19 mouse cellular contexts compared by ENCODE assay signal in the genomic region with DNA sequence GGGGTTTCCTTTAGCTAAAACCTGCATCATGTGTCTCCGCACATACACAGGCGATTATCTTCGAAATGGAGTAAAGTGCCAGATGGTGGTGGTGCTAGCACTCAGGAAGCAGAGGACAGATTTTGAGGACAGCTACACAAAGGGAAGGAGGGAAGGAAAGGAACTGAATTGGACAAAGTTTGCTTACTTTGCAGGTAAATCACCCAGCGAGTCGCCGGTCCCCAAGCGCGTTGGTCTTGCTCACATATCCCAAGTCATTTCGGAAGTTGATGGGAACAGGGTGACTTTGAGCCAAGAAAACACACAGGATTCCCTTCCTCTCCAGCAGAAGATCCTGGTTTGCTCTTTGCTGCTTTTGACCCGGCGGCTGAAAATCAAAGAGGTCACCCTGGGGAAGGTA. TPM values are rescaled to one million over a fixed set of nuclear protein-coding genes. Genes with fewer than 3 reads are reported as not detected.
DNase-seq lines count a peak whose midpoint lies in the region; ATAC-seq lines count a peak whose summit lies in the region.
"Had no signal": no experiment of that assay in that cellular context is flagged by ENCODE, and none has a peak within 500 bp of the region (broad histone marks: within the 10 kb centered on the region; RNA-seq: fewer than 3 reads in every experiment).

No protein-coding gene starts in this region.

- peak overlapping the region; percentile 74; the same call in 1 of the 2 replicates for H3K27ac ChIP-seq in limb, embryonic 12.5 days
- H3K27ac ChIP-seq in limb, embryonic 10.5 days, result no peak overlapping the region
- H3K27ac ChIP-seq in brown adipose tissue, adult 24 weeks (replicated peaks; ENCODE audit: low read depth, low read length), result peak overlapping the region; percentile 93
- peak overlapping the region; percentile 93 for H3K27ac ChIP-seq in macrophage
- H3K27ac ChIP-seq: embryonic facial prominence, embryonic 15.5 days; forebrain, embryonic 10.5 days; forebrain, embryonic 15.5 days; heart, embryonic 10.5 days; hindbrain, embryonic 13.5 days; hindbrain, postnatal 0 days had no signal

- H3K4me3 ChIP-seq in limb, embryonic 12.5 days (replicated peaks), result no peak overlapping the region
- no peak overlapping the region for H3K4me3 ChIP-seq in limb, embryonic 10.5 days
- H3K4me3 ChIP-seq in brown adipose tissue, adult 24 weeks (ENCODE audit: insufficient read depth, low read depth, low read length), result peak overlapping the region; percentile 54
- no peak overlapping the region; the same call in 1 of the 2 replicates for H3K4me3 ChIP-seq in macrophage (ENCODE audit: inconsistent target)
- H3K4me3 ChIP-seq: embryonic facial prominence, embryonic 15.5 days; erythroblast, embryonic 14.5 days; forebrain, embryonic 10.5 days; forebrain, embryonic 15.5 days; heart, embryonic 10.5 days; hindbrain, embryonic 13.5 days had no signal

- no peaks in the 10 kb centered on the region for H3K9me3 ChIP-seq in limb, embryonic 12.5 days
- H3K9me3 ChIP-seq in limb, embryonic 10.5 days (replicated peaks), result no peaks in the 10 kb centered on the region
- H3K9me3 ChIP-seq: embryonic facial prominence, embryonic 15.5 days; forebrain, embryonic 10.5 days; forebrain, embryonic 15.5 days; heart, embryonic 10.5 days; hindbrain, embryonic 13.5 days had no signal

- H3K79me2 ChIP-seq in macrophage (ENCODE audit: inconsistent target), result no peaks in the 10 kb centered on the region

- 95% methylated on average over 11 of the region's 11 CpGs for whole genome bisulfite sequencing in limb, embryonic 12.5 days
- WGBS in limb, embryonic 10.5 days, result 92% methylated on average over 11 of the region's 11 CpGs
- 86% methylated on average over 8 of the region's 11 CpGs for WGBS in macrophage (ENCODE audit: missing documents)

- peaks cover 71% of the 10 kb centered on the region for H3K36me3 ChIP-seq in limb, embryonic 12.5 days
- H3K36me3 ChIP-seq in limb, embryonic 10.5 days, result peaks cover 87% of the 10 kb centered on the region
- H3K36me3 ChIP-seq in macrophage (ENCODE audit: inconsistent target), result no peaks in the 10 kb centered on the region
- H3K36me3 ChIP-seq: forebrain, embryonic 15.5 days; hindbrain, embryonic 13.5 days had no signal

- H3K4me2 ChIP-seq in limb, embryonic 12.5 days, result no peak overlapping the region
- H3K4me2 ChIP-seq: embryonic facial prominence, embryonic 15.5 days; forebrain, embryonic 15.5 days; hindbrain, embryonic 13.5 days had no signal

- H3K4me1 ChIP-seq in limb, embryonic 12.5 days (replicated peaks), result peaks cover 42% of the 10 kb centered on the region
- peaks cover 50% of the 10 kb centered on the region for H3K4me1 ChIP-seq in limb, embryonic 10.5 days
- peaks cover 13% of the 10 kb centered on the region for H3K4me1 ChIP-seq in brown adipose tissue, adult 24 weeks (ENCODE audit: control insufficient read depth, insufficient read depth, insufficient read length, low read length)

- H3K9ac ChIP-seq in limb, embryonic 12.5 days (replicated peaks), result no peak overlapping the region
- H3K9ac ChIP-seq: embryonic facial prominence, embryonic 15.5 days; forebrain, embryonic 15.5 days; hindbrain, embryonic 13.5 days had no signal

- H3K27me3 ChIP-seq in limb, embryonic 12.5 days, result no peaks in the 10 kb centered on the region
- H3K27me3 ChIP-seq in limb, embryonic 10.5 days (ENCODE audit: low read depth, poor library complexity, severe bottlenecking), result no peaks in the 10 kb centered on the region
- H3K27me3 ChIP-seq: embryonic facial prominence, embryonic 15.5 days; forebrain, embryonic 15.5 days; hindbrain, embryonic 13.5 days had no signal

- no peak for DNase-seq in limb, embryonic 10.5 days (ENCODE audit: low spot score)
- DNase-seq in layer of hippocampus, adult 11-12 months (ENCODE audit: low spot score), result no peak
- DNase-seq in spleen, postnatal 14 days (ENCODE audit: low spot score in 2 of 2), result no peak
- DNase-seq: adrenal gland, postnatal 25 days; cerebellum, adult 11 months; cerebellum, adult 8-10 months; cerebellum, postnatal 14 days; embryo, embryonic 11 days; gastrocnemius, postnatal 14 days had no signal

- ATAC-seq in limb, embryonic 12.5 days (ENCODE audit: insufficient number of reproducible peaks, insufficient read depth, low FRiP score, low TSS enrichment, low read depth), result no peak
- ATAC-seq: forebrain, embryonic 15.5 days; hindbrain, postnatal 0 days had no signal

RNA-seq across cellular contexts. Expression of gene Rara, which starts 8.6 kb away (rescaled TPM):
- polyA plus RNA-seq in limb, embryonic 12.5 days (2016; fragmentation: Nextera tagmentation; extraction: Ambion mirVana), result 47.1 TPM in 2 replicates
- 38.4 and 43.7 TPM in 2 replicates for polyA plus RNA-seq in limb, embryonic 10.5 days (2016; fragmentation: Nextera tagmentation; extraction: Ambion mirVana)
- 3.2 and 5.5 TPM in 2 replicates for polyA plus RNA-seq in brown adipose tissue, adult 24 weeks (2012; ENCODE audit: insufficient read depth, insufficient read length, missing spikeins)
- 10 to 100 TPM in 20 of 26 experiments, 1 to 10 TPM in 6; 7.0 to 27.6 (median 17.2) TPM for total RNA-seq in macrophage (2018; cell fraction: chromatin; rRNA removed)
- 10 to 100 TPM in 24 of 26 experiments, 1 to 10 TPM in 2; 7.8 to 33.7 (median 21.0) TPM for total RNA-seq in macrophage (2018; cell fraction: cytosol; rRNA removed)
- 10 to 100 TPM in 24 of 26 experiments, 1 to 10 TPM in 2; 6.3 to 35.2 (median 17.9) TPM for total RNA-seq in macrophage (2018; cell fraction: nucleus; rRNA removed)
- 13.3 to 17.5 TPM (median 13.4 TPM) in 3 replicates for polyA plus RNA-seq in macrophage (2018)

RNA-seq across cellular contexts. Expression of gene Cdc6, which starts 11.4 kb away (rescaled TPM):
- 44.8 and 48.5 TPM in 2 replicates for polyA plus RNA-seq in limb, embryonic 12.5 days (2016; fragmentation: Nextera tagmentation; extraction: Ambion mirVana)
- polyA plus RNA-seq in limb, embryonic 10.5 days (2016; fragmentation: Nextera tagmentation; extraction: Ambion mirVana), result 69.9 and 79.5 TPM in 2 replicates
- polyA plus RNA-seq in brown adipose tissue, adult 24 weeks (2012; ENCODE audit: insufficient read depth, insufficient read length, missing spikeins), result 0.28 and 1.7 TPM in 2 replicates
- total RNA-seq in macrophage (2018; cell fraction: chromatin; rRNA removed), result 1 to 10 TPM in 20 of 26 experiments, under 1 TPM in 6; 0.25 to 5.5 (median 2.3) TPM
- total RNA-seq in macrophage (2018; cell fraction: cytosol; rRNA removed), result 1 to 10 TPM in 22 of 26 experiments, under 1 TPM in 4; 0.57 to 2.4 (median 1.4) TPM
- 10 to 100 TPM in 1 of 26 experiments, 1 to 10 TPM in 23, under 1 TPM in 2; 0.58 to 22.6 (median 1.7) TPM for total RNA-seq in macrophage (2018; cell fraction: nucleus; rRNA removed)
- 0.70 to 13.4 TPM (median 2.2 TPM) in 3 replicates for polyA plus RNA-seq in macrophage (2018)

RNA-seq across cellular contexts. Expression of gene Wipf2, which starts 55.6 kb away (rescaled TPM):
- polyA plus RNA-seq in limb, embryonic 12.5 days (2016; fragmentation: Nextera tagmentation; extraction: Ambion mirVana), result 5.6 and 5.8 TPM in 2 replicates
- polyA plus RNA-seq in limb, embryonic 10.5 days (2016; fragmentation: Nextera tagmentation; extraction: Ambion mirVana), result 5.4 and 6.2 TPM in 2 replicates
- polyA plus RNA-seq in brown adipose tissue, adult 24 weeks (2012; ENCODE audit: insufficient read depth, insufficient read length, missing spikeins), result 5.2 and 5.8 TPM in 2 replicates
- 10 to 100 TPM in 23 of 26 experiments, 1 to 10 TPM in 3; 7.3 to 30.5 (median 19.3) TPM for total RNA-seq in macrophage (2018; cell fraction: chromatin; rRNA removed)
- total RNA-seq in macrophage (2018; cell fraction: cytosol; rRNA removed), result 10 to 100 TPM; 15.1 to 25.6 (median 21.0) TPM
- 10 to 100 TPM; 13.2 to 33.3 (median 22.7) TPM for total RNA-seq in macrophage (2018; cell fraction: nucleus; rRNA removed)
- 11.1 to 18.1 TPM (median 11.5 TPM) in 3 replicates for polyA plus RNA-seq in macrophage (2018)
